Mouse (Mus musculus) heart, adult 2 months (tissue): ENCODE measurements around the gene Gm42957.

Source experiments
- CTCF ChIP-seq: fragments of 200-600 bp; IDR thresholded peaks from 2 replicates; pipeline ENCODE4 v1.8.1; 2022; ENCODE audit warnings: antibody characterized with exemption, mild to moderate bottlenecking, moderate library complexity
- EP300 ChIP-seq: fragments of 200-500 bp; IDR thresholded peaks from 2 replicates; pipeline ENCODE4 v1.6.1; 2011; ENCODE audit warnings: low read depth, low read length, control low read depth; ENCODE audit not compliant: insufficient read depth
- POLR2A ChIP-seq: fragments of 200-500 bp; IDR thresholded peaks from 2 replicates; pipeline ENCODE4 v1.6.1; 2011; ENCODE audit warnings: mild to moderate bottlenecking, low read depth, low read length, control low read depth; ENCODE audit not compliant: insufficient read depth

DNA sequence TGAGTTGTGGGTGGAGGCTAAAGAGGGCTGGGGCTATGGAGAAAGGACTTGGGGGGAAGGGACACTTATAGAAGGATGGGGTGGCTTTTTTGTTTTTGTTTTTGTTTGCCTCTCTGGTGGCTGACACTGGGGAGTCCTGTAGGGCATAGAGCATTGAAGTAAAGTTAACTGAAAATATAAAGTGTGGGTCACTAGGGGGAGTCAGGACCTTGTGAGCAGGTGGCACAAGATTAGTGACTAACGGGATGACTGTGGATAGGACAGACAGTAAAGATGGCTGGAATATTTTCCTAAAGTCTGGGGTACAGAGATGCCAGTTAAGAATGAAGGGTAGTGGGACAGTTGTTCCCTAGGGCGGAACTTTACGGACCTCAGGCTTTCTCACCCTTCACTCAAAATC is 55.0 kb downstream of the Gm42957 start:
- TF ChIP-seq CTCF (peak; percentile 32), EP300 (no peak), POLR2A (no peak)
